Mouse (Mus musculus) forebrain, embryonic 11.5 days (tissue): ENCODE measurements around the gene Arg2. TPM values are rescaled to one million over a fixed set of nuclear protein-coding genes. Genes with fewer than 3 reads are reported as not detected.

Experiments
- ATAC-seq: fragments of 200-750 bp; cut with Nextera tagmentation; replicated peaks from 2 replicates; pipeline ENCODE4 v1.8.0; 2017; ENCODE audit warnings: moderate TSS enrichment; ENCODE audit not compliant: low FRiP score
- DNase-seq: peaks from one replicate; pipeline ENCODE4 v3.0.0-alpha.2; 2017; ENCODE audit warnings: low spot score
- H3K27ac ChIP-seq: fragments of 300-500 bp; sonication (generic); 2 replicates; pipeline ENCODE4 v1.5.1; 2014; ENCODE audit warnings: low read depth, low read length
- H3K27me3 ChIP-seq: fragments of 300-500 bp; sonication (generic); 2 replicates; pipeline ENCODE4 v1.6.1; 2014; ENCODE audit warnings: mild to moderate bottlenecking, low read length, mixed read lengths; ENCODE audit not compliant: control insufficient read depth, insufficient read depth
- H3K36me3 ChIP-seq: fragments of 300-500 bp; sonication (generic); 2 replicates; pipeline ENCODE4 v1.6.1; 2014; ENCODE audit warnings: mild to moderate bottlenecking, low read length, moderate library complexity, mixed read lengths; ENCODE audit not compliant: control insufficient read depth, insufficient read depth
- H3K4me1 ChIP-seq: fragments of 300-500 bp; sonication (generic); replicated peaks from 2 replicates; pipeline ENCODE4 v1.6.1; 2014; ENCODE audit warnings: low read length, mixed read lengths; ENCODE audit not compliant: control insufficient read depth, insufficient read depth
- H3K4me2 ChIP-seq: fragments of 300-500 bp; sonication (generic); 2 replicates; pipeline ENCODE4 v1.6.1; 2014; ENCODE audit warnings: low read depth, mild to moderate bottlenecking, low read length, moderate library complexity, mixed read lengths; ENCODE audit not compliant: severe bottlenecking
- H3K4me3 ChIP-seq: fragments of 300-500 bp; sonication (generic); 2 replicates; pipeline ENCODE4 v1.5.1; 2014; ENCODE audit warnings: low read depth, low read length
- H3K9ac ChIP-seq: fragments of 300-500 bp; sonication (generic); 2 replicates; pipeline ENCODE4 v1.6.1; 2014; ENCODE audit warnings: low read length
- H3K9me3 ChIP-seq: fragments of 300-500 bp; sonication (generic); 2 replicates; pipeline ENCODE4 v1.6.1; 2016; ENCODE audit warnings: low read length, mixed read lengths; ENCODE audit not compliant: control insufficient read depth
- WGBS: fragments of 180-500 bp; shearing (Covaris S2); extraction: QIAGEN DNeasy Blood & Tissue Kit; methylation state at CpG from one replicate; pipeline ENCODE4 v1.1.7; 2014; 5-methylcytosine and 5-hydroxymethylcytosine counted together
- polyA plus RNA-seq: library from polyadenylated mRNA; unstranded; fragments of >200 nt; fragmentation: Nextera tagmentation; extraction: Ambion mirVana; gene quantifications from 2 replicates; pipeline ENCODE4 v1.2.1, GENCODE M21; 2014

Arg2 gene
- polyA plus RNA-seq, 1 experiment from 2014 or later: 4.5 TPM

DNA sequence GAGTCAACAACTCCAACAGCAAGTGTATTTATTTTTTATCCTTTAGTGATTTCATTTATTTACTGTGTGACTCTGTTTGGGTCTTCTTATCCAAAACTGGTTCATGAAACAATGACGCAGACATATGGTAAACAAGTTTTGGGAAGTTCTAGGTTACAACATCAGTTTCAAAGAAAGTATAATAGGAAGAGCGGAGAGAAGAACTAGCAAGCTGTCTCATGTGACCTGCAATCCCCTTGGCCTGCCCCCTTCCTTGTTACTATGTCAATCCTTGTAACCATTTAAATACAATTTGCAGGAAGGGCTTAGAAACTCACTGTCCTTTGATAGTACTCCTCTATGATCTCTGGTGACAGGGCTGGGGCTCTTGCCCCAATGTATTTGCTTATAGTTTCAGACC is 10.2 kb downstream of the Arg2 start:
- Histone ChIP-seq H3K27ac (no peak overlapping the region), H3K4me1 (no peaks in the 10 kb centered on the region), H3K36me3 (no peaks in the 10 kb centered on the region), H3K4me2 (no peak overlapping the region), H3K27me3 (no peaks in the 10 kb centered on the region), H3K4me3 (no peak overlapping the region), H3K9me3 (no peaks in the 10 kb centered on the region), H3K9ac (no peak overlapping the region)
- ATAC-seq (no peak), DNase-seq (no peak)
- WGBS: 91% methylated on average over 2 of the region's 2 CpGs

DNA sequence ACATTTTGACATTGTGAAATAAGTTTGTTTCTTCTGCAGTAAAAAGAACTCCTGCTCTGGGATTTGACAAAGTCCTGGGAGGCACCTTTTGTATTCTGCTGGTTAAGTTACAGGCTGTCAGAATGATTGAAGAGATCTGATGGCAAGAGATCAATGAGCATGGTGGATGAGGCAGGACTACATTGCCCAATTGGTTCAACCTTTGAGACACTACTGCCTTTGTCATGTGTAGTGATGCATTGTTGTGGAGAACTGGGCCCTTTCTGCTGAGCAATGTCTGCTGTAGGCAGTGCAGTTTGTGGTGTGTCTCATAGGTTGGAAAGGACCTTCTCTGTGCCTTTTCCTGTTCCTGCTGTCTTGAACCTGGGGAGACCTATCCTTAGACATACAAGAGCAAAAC is 10.8 kb downstream of the Arg2 start:
- Histone ChIP-seq H3K36me3 (no peaks in the 10 kb centered on the region), H3K4me1 (no peaks in the 10 kb centered on the region), H3K4me2 (no peak overlapping the region), H3K9ac (no peak overlapping the region), H3K9me3 (no peaks in the 10 kb centered on the region), H3K4me3 (no peak overlapping the region), H3K27ac (no peak overlapping the region), H3K27me3 (no peaks in the 10 kb centered on the region)
- DNase-seq (no peak), ATAC-seq (no peak)

GRCm38 (mm10) chr12:79149653-79150052 is 19.1 kb downstream of the Arg2 start:
- WGBS: 95% methylated on average over 6 of the region's 6 CpGs
- H3K9ac ChIP-seq: no peak overlapping the region

GRCm38 (mm10) chr12:79162876-79163275 is 32.3 kb downstream of the Arg2 start:
- H3K9ac ChIP-seq: no peak overlapping the region
- H3K9me3 ChIP-seq: no peaks in the 10 kb centered on the region
- no peak overlapping the region for H3K27ac ChIP-seq
- WGBS: 91% methylated on average over 3 of the region's 3 CpGs
- no peaks in the 10 kb centered on the region for H3K4me1 ChIP-seq
- no peak for ATAC-seq
- no peak for DNase-seq
- no peaks in the 10 kb centered on the region; the same call in 1 of the 2 replicates for H3K36me3 ChIP-seq
- no peak overlapping the region for H3K4me3 ChIP-seq
- H3K27me3 ChIP-seq: no peaks in the 10 kb centered on the region
- no peak overlapping the region for H3K4me2 ChIP-seq

More at GRCm38 (mm10) chr12:79149653-79150052, 19.1 kb downstream of the Arg2 start:
- Histone ChIP-seq H3K4me2 (no peak overlapping the region), H3K27ac (no peak overlapping the region), H3K4me1 (no peaks in the 10 kb centered on the region), H3K4me3 (no peak overlapping the region), H3K36me3 (no peaks in the 10 kb centered on the region), H3K27me3 (no peaks in the 10 kb centered on the region), H3K9me3 (no peaks in the 10 kb centered on the region)
- DNase-seq (no peak), ATAC-seq (no peak)

- Histone ChIP-seq H3K9ac (no peak overlapping the region), H3K9me3 (no peaks in the 10 kb centered on the region), H3K27me3 (no peaks in the 10 kb centered on the region), H3K27ac (no peak overlapping the region), H3K4me2 (no peak overlapping the region), H3K4me3 (no peak overlapping the region), H3K4me1 (0 out of 2 replicates have a peak, but pooled peaks cover 2% of the 10 kb centered on the region), H3K36me3 (no peaks in the 10 kb centered on the region)
- no peak for DNase-seq
- ATAC-seq: no peak
Observed at GRCm38 (mm10) chr12:79169173-79169572, 38.6 kb downstream of the Arg2 start.

DNA sequence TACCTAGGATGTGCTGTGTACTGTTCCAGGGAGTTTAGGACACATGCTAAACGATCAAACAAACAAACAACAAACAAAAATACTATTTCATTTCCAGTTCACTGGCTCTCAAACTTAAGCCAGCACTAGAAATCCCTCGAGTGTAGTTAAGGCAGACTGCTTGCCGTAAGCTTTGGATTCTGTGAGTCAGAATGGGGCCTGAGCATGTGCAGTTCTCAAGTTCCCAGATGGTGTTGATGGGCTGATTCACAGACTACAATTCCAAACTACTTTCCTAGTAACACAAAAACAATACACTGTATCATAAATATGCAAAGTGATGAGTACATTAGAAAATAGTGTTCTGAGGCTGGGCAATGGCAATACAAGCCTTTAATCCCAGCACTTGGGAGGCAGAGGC is 39.8 kb downstream of the Arg2 start:
- Histone ChIP-seq H3K27ac (no peak overlapping the region), H3K27me3 (no peaks in the 10 kb centered on the region), H3K9ac (no peak overlapping the region), H3K36me3 (0 out of 2 replicates have a peak, but pooled peaks cover 3% of the 10 kb centered on the region), H3K4me1 (0 out of 2 replicates have a peak, but pooled peaks cover 2% of the 10 kb centered on the region), H3K4me3 (no peak overlapping the region), H3K9me3 (no peaks in the 10 kb centered on the region), H3K4me2 (no peak overlapping the region)
- DNase-seq (no peak), ATAC-seq (no peak)
- 90% methylated on average over 3 of the region's 3 CpGs for WGBS

DNA sequence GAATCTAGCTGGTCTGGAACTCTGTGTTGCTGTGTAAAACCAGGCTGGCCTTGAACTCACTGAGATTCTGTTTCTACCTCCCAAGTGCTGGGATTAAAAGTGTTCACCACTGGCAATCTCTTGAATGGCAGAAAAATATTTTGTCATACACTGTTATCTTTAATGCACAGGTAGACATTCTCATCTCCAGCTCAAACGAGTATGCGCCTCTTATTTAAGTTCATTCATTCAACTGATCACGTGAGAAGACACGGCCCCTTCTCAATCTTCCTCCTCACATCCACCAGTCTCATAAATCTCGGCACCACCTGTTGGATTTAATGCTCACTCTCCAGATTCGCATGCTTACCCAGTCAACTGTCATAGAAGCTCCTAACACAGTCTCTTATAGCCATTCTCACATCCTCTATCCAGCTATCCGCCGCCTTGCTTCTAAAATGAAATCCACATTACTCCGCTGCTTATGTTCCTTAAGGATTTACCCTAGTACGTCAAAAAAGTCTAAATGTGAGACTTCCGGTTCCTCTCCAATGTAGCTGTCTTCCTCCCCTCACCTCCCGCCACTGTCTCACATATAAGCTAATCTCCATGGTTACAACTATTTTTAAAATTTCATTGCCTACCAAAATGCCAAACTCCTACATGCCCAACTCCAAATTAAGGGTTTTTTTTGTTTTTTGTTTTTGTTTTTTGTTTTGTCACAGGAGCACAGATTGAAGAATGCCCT is 40.9 kb downstream of the Arg2 start:
- no peak for ATAC-seq
- Histone ChIP-seq H3K4me3 (peak overlapping the region; percentile 95), H3K9ac (peak overlapping the region; percentile 90), H3K4me2 (peak overlapping the region; percentile 52), H3K27ac (0 out of 2 replicates have a peak overlapping the region, but pooled peaks have one; percentile 89), H3K9me3 (no peaks in the 10 kb centered on the region), H3K36me3 (0 out of 2 replicates have a peak, but pooled peaks cover 3% of the 10 kb centered on the region), H3K27me3 (no peaks in the 10 kb centered on the region), H3K4me1 (0 out of 2 replicates have a peak, but pooled peaks cover 2% of the 10 kb centered on the region)
- no peak for DNase-seq
- 37% methylated on average over 12 of the region's 12 CpGs for WGBS

DNA sequence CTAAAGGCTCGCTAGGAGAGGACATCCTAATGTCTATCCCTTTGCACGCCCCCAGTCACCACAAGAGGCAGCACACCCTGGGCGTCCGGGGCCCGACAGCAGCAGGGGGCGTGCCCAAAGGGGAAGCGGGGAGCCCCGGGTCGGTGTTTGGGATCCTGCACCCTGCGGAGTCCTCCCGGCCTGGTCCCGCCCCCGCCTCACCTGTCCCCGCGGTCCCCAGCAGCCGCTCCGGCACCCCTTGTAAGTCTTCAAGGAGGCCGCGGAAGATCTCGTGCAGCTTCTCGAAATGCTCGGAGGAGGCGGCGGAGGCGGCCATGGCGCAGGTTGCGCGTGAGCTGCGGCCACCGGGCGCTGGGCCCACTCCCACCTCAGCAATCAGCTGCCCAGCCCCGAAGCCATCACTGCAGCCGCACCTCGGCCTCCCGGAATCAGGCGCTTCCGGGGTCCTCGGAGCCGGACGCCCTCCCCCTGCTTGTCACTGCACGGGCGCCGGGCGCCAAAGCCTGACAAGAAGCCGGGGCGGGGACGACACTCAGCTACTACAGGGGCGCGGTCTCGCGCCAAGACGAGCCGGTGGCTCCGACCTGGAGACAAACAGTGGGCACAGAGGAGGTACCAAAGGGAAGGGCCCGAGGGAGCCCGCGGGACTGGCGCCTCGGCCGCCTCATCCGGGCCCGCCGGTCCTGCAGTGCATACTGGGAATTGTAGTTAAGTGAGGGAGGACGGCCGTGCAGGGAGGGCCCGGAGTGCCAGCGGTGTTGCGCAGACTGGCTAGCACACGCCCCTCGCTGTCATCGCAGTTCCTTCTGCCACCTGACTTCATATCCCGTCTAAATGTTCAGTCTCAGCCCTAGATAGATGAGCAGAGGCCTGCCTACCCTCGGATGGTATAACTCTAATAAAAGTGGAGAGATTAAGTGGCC is 41.7 kb downstream of the Arg2 start, which contains the start of gene Vti1b:
TSS of gene Vti1b (minus strand) at position 649 of the 923 bp plus-strand sequence.
- H3K4me2 ChIP-seq: peak within 1 kb of the TSS; percentile 52
- peak within 1 kb of the TSS; percentile 90 for H3K9ac ChIP-seq
- peak; percentile 97 for ATAC-seq
- H3K27me3 ChIP-seq: no peaks in the 10 kb centered on the region
- peak; percentile 92 for DNase-seq
- H3K9me3 ChIP-seq: no peaks in the 10 kb centered on the region
- 0 out of 2 replicates have a peak, but pooled peaks cover 2% of the 10 kb centered on the region for H3K4me1 ChIP-seq
- H3K27ac ChIP-seq: peak within 1 kb of the TSS; percentile 89
- 0 out of 2 replicates have a peak, but pooled peaks cover 3% of the 10 kb centered on the region for H3K36me3 ChIP-seq
- under 1% methylated on average over 73 of the region's 73 CpGs for WGBS
- peak within 1 kb of the TSS; percentile 95 for H3K4me3 ChIP-seq
